Mouse (Mus musculus): ENCODE data around the gene Frmd4b.

DNA sequence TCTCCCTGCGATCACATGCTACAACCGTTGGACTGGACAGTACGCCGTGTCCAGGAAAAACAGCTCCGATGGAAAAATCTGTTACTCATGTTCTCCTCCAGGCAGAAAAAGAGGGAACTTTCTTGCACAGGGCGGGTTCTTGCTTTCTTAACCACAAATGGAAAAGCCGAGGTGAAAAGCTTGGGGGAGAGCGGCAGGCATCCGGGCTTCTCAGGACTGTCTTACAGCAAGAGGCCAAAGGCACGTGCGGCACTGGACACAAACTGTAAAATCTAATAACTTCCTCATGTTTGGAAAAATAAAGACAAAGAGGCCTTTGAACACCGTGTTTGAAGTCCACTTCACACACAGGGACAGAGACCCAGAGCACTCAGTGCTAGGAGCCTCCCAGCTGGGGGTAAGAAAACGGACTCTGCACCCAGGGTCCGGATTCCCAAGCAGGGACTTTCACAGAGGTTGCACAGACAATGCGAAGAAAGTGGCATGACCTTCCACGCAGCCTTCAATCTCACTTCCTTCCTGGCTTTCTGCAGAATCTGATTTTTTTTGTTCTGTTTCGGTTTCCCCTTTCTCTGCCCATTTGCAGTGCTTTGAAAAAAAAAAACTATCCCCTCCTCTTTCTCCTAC lies 153.3 kb downstream of the Frmd4b start:
- TF ChIP-seq POLR2A (IDR thresholded peaks at IDR 0.05; ENCODE audit: low read depth, low read length) = no peak
- no peak for TF ChIP-seq CTCF (IDR thresholded peaks at IDR 0.05; ENCODE audit: extremely low read depth, insufficient read length, insufficient replicate concordance, low read depth, low read length)

Measured in small intestine, adult 2 months (tissue).